Mouse (Mus musculus): Measurements from ENCODE around the gene Defa28.
"Not testable (repeated sequence)": the region's sequence is repeated elsewhere in the genome, so short reads cannot be mapped to it uniquely, and the experiment has no call there.

Gene Defa28

DNA sequence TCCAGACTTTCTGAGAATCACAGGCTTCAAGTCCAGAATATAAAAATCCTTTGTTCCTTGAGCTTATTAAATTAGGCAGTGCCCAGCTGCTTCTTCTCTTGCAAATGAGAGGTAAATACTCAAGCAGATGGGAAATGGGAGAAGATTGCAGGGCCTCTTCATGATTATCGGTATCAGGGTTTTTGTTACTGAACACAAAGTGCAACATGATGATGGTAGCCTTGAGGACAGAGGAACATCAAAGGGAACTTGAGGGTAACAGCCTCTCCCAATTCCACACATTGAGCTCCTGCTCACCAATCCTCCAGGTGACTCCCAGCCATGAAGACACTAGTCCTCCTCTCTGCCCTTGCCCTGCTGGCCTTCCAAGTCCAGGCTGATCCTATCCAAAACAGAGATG lies at the start of gene Defa28:
Defa28 (plus strand) TSS at position 301 of the 400 bp plus-strand sequence.
- not testable (repeated sequence) for DNase-seq

DNA sequence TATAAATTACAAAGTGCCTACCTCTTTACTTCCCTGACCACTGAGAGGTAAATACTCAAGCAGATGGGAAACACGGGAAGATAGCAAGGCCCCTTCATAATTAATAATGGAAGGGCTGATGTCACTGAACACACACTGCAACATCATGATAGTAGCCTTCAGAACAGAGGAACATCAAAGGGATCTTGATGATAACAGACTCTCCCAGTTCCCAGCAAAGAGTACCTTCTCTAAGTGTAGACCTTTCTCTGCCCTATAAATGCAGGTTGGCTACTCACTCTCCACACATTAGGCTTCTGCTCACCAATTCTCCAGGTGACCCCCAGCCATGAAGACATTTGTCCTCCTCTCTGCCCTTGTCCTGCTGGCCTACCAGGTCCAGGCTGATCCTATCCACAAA lies 17.7 kb upstream of the Defa28 start, which contains the start of gene Defa37:
Defa37 (plus strand) TSS at position 301 of the 400 bp plus-strand sequence.
- DNase-seq = not testable (repeated sequence)

DNA sequence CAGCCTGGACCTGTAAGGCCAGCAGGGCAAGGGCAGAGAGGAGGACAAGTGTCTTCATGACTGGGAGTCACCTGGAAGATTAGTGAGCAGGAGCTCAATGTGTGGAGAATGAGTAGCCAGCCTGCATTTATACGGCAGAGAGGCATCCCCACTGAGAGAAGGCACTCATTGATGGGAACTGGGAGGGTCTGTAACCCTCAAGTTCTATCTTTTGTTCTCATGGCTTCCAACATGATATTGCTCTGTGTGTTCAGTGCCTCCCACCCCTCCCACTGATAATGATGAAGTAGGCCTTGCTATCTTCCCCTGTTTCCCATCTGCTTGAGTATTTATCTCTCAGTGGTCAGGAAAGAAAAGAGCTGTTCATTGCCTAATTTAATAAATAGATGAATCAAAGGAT lies 11.6 kb downstream of the Defa28 start, which contains the start of gene Gm7861:
Gm7861 (minus strand) TSS at position 101 of the 400 bp plus-strand sequence.
- DNase-seq = not testable (repeated sequence)

DNA sequence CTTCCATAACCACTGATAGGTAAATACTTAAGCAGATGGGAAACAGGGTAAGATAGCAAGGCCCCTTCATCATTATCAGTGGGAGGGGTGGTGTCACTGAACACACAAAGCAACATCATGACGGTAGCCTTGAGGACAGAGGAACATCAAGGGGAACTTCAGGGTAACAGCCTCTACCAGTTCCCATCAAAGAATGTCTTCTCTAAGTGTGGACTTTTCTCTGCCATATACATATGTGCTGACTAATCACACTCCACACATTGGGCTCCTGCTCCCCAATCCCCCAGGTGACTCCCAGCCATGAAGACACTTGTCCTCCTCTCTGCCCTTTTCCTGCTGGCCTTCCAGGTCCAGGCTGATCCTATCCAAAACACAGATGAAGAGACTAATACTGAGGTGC lies 35.1 kb downstream of the Defa28 start, which contains the start of gene Defa26:
Defa26 (plus strand) TSS at position 301 of the 400 bp plus-strand sequence.
- not testable (repeated sequence) for DNase-seq
